Mouse (Mus musculus) cerebellum, adult 9-10 months (tissue): Measurements from ENCODE around the gene Ndel1.

Experiments
- DNase-seq: peaks from one replicate; pipeline ENCODE4 v3.0.0; 2022

Ndel1 gene

DNA sequence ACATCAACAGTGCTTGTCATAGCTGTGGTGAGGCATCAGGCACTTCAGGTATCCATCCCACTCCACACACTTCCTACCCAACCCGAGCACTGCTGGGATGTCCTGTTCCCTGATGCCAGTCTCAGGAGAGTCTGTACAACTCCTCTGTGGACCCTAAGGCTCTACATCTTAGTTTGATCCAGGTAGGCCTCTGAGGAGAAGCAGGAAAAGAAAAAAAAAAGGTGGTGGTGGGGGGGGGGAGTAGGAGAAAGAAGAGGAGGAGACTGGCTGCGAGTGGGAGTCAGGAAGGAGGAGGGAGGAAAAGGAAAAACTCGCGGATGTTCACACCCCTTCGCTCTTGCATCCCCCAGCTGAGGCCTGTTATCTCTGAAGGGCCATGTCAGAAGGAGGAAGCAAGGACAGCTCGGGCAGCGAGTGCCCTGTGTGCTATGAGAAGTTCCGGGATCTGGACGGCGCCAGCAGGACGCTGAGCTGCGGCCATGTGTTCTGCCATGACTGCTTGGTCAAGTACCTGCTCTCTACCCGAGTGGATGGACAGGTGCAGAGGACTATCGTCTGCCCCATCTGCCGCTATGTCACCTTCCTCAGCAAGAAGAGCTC, 20.7 kb upstream of the Ndel1 start:
- DNase-seq = no peak

DNA sequence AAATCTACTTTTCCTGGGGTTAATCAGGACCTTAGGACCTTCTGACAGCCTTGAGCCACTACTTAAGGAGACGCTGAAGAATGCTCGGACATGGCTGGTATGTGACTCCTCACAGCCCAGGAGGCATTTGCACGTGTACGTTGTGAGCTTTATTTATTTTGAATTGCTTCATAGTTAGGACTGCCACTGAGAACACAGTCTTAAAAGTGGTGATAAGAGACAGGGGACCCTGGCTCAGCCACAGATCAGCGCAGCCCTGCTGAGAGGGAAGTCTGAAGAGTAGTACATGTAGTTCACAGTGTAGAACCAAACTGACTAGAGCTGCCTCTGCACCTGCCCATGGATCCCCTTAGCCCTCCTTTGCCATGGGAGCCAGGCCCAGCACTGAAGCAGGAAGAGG, 20.2 kb upstream of the Ndel1 start:
- no peak for DNase-seq

DNA sequence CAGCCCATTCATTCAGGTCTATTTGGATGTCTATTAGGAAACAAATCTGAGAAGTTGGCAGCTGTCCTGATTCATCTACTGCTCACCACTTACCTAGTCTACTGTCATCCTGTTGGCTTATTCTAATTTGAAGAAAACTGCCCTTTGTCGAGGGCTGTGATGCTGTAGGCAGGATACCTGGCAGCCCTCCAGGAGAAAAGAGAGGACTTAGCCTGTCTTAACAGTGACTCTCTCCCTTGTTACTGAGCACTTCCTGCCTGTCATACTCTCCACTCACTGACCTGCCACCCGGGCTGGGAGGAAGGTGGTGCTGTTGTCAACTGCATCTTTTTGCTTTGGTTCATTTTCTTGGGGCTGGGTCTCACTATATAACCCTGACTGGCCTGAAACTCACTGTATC, 19.0 kb upstream of the Ndel1 start:
- DNase-seq = no peak

DNA sequence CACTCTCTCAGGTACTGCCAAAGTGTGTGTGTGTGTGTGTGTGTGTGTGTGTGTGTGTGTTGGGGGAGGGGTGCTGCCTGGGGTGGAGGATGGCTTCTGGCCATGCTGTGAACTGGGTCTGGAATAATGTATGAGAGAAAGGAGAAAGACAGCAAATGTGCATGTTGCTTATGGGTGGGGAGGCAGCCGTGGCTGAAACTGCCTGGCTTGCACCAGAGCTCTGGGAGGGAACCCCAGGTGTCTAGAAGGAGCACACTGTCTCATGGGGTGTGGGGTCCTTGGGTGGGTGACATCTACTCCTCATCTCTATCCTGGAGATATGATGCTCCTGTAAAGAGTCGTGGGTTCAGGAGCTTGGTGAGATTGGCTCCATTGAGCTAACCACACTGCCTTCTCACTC, 17.0 kb upstream of the Ndel1 start:
- DNase-seq = no peak

DNA sequence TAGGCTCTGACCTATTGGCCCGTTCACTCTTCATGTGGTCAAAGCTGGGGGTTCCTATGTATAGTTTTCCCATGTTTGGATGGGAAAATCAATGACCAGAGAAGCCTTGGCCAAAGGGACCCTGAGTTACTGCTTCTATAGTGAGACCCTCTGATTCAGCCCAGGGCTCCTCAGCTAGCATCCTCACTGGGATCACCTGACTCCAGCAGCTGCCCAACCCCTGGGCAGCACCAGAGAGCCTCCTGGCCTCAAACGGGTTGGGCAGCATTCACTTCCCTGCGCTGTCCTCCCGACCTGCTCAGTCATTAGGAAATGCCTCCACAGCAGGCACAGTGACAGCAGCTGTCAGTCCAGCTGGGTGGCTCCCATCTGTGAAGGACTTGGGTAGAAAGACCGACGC, 16.6 kb upstream of the Ndel1 start, which contains the start of gene Rnf222:
Gene Rnf222, plus strand, starts transcription at position 301 of the 400 bp plus-strand sequence.
- no peak for DNase-seq

DNA sequence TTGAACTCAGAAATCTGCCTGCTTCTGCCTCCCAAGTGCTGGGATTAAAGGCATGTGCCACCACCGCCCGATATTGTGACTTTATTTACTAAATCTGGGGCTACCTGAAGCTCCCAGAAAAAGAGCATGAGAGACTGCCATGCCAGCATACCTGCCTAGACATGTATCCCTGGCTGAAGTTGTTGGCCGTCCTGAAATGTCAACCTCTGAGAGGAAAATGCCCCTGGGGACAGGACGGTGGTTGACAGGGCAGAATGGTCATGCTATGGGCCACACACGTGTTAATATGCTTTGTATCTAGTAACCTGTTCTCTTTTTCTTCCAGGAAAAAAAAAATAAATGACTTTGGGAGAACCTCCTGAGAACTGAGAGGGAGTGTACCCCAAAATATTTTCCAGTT, 14.4 kb upstream of the Ndel1 start:
- no peak for DNase-seq

DNA sequence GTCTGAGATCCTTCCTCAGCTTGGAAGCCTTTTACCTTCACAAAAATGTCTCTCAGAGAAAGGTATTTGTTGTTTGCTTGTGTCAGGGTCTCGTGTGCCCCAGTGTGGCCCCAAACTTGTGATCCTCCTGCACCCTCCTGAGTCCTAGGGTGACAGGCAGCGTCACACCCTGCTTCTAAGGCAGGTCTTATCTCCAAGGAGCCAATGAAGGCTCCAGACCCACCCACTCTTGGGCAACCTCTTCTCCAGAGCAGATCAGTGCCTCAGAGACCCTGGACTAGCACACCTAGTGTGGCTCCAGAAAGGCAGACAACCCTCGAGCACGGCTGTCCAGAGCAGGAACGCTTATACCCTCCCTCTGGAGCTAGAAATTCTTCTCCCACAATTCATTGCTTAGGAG, 12.7 kb upstream of the Ndel1 start:
- DNase-seq = no peak

DNA sequence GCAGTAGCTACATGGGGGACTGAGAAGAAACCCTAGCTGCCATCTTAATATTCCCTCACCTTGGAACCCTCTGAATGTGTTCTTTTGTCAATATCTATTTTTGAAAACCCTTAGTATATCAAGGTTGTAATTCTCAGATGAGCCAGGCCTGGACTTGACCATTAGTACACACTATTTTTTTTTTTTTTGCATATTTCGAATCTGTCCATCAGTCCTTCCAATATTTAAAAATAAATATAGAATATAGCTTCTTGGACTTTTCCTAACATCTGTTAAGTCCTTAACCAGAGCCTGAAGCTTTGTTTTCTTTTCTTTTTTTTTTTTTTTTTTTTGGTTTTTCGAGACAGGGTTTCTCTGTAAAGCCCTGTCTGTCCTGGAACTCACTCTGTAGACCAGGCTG, 12.2 kb upstream of the Ndel1 start:
- DNase-seq = no peak

DNA sequence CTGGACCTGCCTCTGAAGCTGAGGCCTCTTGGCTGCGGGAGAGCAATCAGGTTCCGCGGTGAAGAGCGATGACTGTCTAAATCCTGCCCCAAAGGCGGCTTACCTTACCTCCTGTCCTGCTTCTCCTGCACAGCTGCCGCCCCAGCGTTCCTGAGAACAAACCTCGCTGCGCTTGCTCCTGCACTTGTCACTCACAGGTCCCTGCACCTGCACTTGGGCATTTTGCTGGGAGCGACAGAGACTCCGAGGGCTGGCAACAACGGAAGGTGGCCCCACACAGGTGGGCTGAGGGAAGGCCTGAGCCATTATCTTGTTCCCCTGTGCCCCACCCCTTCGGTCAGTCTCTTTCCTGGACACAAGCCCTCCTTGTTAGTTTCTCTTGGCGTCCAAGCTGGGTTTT, 10.4 kb upstream of the Ndel1 start:
- no peak for DNase-seq

DNA sequence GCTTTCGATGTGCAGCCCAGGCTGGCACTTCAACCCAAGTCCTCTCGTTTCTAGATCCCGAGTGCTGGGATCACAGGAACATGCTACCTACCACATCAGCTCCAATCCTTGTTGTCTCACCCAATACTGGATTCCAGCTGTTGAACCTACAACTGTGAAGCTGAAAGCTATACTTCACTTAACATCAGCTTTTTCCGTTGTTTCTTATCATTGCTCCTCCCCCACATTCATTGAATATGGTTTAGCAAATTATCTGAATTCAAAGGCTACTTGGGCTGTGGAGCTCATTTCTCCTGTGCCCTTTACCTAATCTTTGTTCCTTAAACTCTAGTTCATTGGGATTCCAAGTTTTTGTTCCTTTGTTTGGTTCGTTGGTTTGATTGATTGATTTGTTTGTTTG, 7.2 kb upstream of the Ndel1 start:
- DNase-seq = no peak

DNA sequence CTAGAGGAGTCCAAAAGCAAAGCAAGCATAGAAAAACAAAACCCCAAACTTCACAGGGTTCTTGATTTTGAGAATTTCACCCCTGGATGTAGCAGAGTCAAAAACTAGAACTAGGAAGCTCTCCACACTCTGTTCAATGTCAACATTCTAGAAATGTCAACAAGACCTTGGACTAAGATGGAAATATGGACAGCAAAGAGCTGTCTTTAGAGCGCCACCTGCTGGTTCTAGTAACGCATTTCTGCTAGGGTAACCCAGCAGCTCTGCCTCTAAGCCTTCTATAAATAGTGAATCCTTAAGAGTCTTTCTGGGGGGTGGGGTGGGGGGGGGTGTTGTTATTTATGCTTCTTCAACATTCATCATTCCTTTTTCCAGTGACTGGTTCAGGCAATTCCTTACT, 3.2 kb upstream of the Ndel1 start:
- no peak for DNase-seq

DNA sequence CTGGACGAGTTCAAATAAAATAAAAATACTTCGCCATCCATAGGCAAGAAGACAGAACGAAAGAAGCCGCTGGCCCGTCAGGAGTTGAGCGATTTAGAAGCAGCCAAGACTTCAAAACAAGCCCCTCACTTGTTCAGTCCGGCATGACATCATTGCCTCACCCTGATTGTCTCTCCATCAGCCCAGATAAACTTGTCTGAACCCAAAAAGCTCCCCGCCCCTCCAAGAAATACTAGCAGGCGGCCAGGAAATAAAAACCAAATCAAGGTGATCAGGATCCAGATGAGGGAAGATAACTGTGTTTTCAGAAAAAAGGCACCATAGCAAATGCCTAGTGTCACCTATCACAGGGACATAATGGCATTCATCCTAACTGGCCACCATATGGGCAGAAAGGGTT, 381 bp downstream of the Ndel1 start:
- DNase-seq = no peak

DNA sequence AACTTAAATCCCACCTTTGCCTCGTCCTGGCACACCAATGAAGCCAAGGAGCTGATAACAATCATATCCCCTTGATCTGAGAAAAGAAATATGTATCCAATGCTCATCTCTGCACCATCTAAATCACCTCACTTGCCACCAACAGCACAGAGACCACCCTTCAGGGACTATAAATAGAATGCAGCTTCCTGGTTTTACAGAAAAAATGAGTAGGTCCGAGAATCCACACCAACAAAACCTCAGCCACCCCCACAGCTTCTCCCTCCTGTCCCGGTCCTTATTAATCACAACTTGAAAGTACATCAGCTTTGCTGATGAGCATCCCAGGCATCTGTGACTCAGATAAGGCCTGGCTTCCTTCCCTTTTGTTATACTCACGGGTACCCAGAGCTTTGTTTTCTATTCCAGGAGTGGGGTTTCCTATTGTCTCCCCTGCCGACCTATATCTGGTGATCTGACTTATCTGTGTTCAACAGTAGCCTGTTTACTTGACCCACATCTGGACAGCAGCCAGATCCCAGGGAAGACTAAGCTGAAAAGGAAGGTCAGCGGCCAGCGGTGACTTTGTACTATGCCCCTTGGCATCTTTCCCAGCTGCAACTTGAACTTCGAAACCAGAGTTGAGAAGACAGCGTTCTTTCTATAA, 7.0 kb downstream of the Ndel1 start:
- no peak for DNase-seq

DNA sequence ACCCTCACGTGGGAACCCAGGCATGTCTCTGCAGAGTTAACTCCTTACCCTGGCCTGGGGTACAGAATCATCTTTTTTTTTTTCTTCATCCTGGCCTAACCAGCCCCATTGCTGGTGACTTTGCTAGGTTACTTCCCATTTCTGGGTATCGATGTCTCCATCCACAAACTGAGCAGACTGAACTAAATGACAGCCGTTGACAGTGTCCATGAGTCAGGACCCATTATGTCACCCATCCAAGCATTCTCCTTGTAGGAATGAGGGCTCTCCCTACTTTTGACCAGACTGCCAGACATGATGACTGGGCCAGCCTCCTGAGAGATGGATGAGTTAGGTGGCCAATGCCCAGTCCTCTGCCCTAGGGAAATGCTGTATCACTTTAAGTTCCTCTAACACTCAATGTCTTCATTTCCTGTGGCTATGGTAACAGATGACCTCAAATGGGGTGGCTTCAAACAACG, 8.0 kb downstream of the Ndel1 start:
- DNase-seq = no peak

DNA sequence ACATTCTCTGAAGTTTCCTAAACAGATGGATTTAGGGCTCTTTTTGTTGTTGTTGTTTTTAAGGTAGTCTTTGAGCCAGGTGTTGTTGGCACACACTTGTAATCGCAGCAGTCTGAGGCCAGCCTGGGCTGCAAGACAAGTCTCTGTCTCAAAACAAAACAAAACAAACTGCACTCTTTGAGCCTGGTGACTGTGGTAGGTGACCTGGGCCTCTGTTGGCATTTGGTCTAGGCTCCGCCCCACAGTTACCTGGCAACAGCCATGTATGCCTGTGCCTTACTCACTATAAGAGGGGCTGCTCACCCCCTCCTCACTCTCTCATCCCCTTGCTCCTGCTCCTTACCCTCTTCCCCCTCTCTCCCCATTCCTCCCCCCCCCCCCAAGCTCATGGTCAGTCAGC, 9.4 kb downstream of the Ndel1 start:
- no peak for DNase-seq

DNA sequence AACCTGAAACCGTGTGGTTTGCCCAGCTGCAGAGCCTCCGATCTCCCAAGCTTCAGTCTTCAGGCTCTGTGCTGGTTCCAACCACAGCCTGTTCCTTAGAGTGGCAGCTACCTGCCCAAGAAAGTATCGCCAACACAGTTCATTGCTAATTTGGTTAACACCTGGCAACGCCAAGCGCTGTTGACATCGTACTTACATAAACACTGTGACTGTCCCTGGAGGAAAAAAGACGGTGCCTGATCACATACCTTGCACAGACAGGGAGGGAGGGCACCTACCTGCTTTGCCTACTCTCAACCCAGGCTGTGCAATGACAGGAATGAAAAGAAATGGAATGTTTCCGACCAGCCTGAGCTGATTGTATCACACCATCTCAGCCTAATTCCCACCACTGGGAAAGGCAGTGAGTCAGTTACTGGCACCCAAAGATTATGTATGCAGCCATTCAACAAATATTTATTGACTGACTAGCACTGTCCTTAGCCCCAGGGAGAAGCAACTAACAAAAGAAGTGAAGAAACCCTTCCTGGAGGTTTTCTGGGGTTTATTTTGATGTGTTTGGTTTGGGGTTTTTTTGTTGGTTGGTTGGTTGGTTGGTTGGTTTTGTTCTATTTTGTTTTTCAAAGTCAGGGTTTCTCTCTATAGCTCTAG, 11.6 kb downstream of the Ndel1 start:
- no peak for DNase-seq

DNA sequence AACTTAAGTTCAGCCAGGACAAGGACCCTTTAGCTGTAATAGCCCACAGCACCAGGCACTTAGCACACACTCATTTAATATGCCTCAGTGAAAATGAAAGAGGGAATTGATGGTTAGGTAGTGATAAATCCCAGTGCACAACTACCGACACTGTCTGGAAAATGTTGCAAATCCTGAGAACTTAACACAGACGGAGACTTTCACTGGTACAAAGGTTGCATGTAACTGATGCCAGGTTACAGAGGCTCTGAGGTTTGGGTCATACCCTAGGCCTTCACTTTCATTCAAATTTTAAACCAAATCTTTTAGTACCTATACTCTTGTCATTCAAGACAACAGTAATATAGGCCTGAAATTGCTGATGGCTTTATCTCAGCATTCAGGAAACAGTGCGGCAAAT, 14.3 kb downstream of the Ndel1 start:
- DNase-seq = no peak

DNA sequence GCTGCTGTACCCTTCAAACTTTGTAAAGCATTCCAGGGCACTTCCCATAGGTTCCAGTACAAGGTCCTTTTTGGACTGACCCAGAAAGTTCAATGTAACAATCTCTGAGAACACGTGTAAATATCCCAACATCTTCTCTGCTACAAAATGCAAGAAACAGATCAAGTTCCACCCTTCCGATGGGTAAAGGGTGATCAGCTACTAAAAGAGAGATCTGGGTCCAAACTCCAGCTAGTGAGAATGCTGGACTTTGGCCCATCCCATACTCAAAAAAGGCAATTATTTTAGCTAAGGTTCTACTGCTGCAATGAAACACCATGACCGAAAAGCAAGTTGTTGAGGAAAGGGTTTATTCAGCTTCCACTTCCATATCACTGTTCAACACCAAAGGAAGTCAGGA, 17.0 kb downstream of the Ndel1 start:
- no peak for DNase-seq

DNA sequence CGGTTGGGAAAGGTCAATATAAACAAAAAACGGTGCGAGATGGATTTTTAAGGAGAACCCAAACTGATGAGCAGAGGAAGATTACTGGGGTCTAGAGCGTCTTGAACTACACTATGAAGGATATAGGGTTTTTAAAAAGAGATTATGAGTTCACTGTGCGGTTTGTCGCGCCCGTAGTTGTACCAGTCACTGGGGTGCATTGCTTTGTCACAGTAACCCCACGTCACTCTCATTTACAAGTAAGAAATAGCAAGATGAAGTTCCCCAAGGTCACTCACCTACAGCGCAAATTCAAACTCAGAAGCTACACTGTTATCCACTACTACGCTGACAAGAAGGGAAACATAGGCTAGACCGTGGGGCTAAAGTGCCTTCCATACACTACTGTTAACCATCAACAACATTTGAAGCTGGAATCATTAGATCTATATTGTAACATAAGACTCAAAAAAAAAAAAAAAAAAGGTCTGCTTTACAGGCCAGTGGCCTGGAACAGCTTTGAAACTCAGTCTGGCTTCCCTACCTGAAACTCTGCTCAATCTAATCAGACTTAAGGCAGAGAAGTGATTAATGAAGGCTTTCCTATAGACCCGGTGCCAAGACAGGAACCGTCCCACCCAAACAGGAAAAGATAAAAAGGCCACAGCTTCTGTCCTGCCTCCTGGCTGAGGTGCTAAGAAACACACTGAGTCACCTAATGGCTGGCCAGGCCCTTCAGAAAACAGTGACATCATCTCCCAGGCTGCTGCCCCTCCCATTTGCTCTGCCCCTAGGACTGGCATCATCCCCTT, 17.9 kb downstream of the Ndel1 start:
- DNase-seq = no peak

DNA sequence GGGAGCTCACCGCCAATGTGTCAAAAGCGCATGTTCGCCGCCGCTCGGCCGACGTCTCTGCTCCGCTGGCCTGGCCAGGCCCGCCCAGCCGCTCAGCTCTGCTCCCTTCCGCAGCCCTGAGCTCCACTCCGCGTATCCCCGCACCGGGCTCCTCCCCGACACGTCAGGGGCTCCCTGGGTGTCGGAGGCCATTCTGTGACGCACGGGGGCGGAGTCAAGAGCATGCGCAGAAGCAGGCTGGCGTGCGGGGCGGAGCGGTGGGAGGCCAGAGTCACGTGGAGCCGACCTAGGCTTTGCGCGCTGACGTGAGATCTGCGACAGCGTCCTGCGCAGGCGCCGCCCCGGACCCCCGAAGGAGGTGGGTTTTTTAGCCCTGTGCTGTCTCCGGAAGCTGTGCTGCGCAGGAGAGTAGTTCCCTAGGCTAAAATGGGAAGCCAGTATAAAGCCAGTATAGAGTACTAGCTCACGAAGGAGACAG, 18.7 kb downstream of the Ndel1 start:
- peak; percentile 99 for DNase-seq

DNA sequence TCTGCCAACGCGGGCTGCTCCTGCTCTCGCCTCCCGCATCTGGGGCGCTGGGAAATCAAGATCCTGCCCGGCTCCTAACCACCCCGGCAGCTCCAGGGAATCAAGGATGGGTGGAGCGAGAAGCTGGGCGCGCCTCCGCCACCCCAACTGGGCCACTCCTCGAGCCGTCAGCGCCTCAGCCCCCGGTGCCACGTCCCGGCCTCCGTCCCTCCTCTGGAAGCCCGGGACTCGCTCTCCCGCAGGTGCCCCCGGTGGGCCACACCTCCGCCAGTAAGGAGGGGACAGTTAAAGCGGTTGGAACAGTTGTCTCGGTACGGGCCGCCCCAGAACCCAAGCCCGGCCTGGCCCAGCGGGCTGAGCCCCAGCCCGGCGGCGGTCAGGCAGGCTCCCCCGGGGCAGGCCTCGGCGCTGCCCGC, 19.2 kb downstream of the Ndel1 start:
- DNase-seq = no peak

DNA sequence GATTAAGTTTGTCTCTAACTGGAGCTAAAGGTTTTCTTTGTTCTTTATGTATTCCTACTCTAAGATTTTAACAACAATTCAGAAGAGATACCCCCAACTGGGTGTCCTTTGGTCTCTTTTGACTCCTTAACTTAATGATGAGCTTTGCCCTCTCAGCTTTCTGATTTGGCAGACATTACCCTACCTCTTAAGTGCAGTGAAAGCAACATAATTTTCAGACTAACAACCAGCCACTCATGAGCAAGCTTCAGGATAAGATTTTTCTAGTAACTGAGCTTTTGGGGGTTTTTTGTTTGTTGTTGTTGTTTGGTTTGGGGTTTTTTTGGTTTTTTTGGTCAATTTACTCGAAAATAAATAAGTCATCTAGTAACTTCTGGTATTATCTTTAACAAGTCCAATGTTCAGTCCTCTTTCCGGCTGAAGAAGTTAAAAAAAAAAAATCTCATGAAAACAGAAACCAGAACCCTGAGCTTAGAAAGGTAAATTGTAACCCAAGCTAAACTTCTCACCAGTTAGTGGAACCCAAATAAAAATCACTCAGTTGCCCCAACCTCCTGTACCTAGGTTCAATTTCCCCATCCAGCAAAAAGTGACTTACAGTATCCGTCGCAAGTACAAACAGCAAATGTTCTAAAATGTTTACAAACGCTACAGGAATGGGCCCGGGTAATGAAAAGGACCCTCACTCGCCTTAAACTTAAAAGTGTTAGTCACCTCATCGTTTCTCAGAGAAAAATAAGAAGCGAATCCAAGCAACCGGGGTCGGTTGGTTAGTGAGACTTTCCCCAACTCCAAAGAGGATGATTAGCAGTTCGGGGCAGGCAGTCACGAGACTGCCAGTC, 19.8 kb downstream of the Ndel1 start:
- DNase-seq = no peak

DNA sequence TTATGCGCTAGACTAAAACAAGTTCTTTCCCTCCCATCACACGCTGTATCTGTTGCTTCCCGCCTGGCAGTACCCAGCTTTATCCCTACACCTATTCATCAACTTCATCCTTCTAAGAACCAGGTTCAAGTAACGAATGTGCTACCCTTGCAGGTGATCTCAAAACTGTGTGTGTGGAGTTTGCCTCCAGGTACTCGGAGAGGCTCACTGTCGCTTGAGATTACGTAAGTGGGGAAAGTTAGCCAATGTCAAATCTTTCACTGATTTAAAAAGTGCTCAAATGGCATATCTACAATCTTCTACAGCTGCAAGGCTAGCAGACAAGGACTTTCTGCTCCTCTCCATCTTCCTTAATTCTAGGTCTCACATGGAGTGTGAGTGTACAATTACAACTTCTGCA, 20.8 kb downstream of the Ndel1 start:
- DNase-seq = no peak
